Mouse (Mus musculus): ENCODE data around the gene D430042O09Rik. TPM values are rescaled to one million over a fixed set of nuclear protein-coding genes. Genes with fewer than 3 reads are reported as not detected.

The D430042O09Rik gene
- polyA plus RNA-seq, 1 experiment from 2014 or later: 9.0 TPM

- no peaks in the 10 kb centered on the region for H3K9me3 ChIP-seq (ENCODE audit: control insufficient read depth, low read length)
- H3K9ac ChIP-seq (ENCODE audit: low read depth, low read length): no peak overlapping the region
- DNase-seq (ENCODE audit: low spot score) (peak; percentile 75), ATAC-seq (ENCODE audit: low read depth) (peak; percentile 75)
- no peak overlapping the region for H3K4me2 ChIP-seq (ENCODE audit: low read depth, low read length)
- H3K27ac ChIP-seq (replicated peaks; ENCODE audit: low read depth, low read length): no peak overlapping the region
- peaks cover 3% of the 10 kb centered on the region; the same call in 1 of the 2 replicates for H3K4me1 ChIP-seq (ENCODE audit: control insufficient read depth, insufficient read depth, low read length)
- no peaks in the 10 kb centered on the region for H3K27me3 ChIP-seq (replicated peaks; ENCODE audit: control insufficient read depth, insufficient read depth, low read length)
- 39% methylated on average over 7 of the region's 7 CpGs for WGBS
- no peak overlapping the region for H3K4me3 ChIP-seq (ENCODE audit: low read depth, low read length)
- H3K36me3 ChIP-seq (ENCODE audit: control insufficient read depth, insufficient read depth, low read length): no peaks in the 10 kb centered on the region
Observed at GRCm38 (mm10) chr7:125899036-125899435, 191.3 kb downstream of the D430042O09Rik start.

GRCm38 (mm10) chr7:125899916-125900315 lies 192.2 kb downstream of the D430042O09Rik start:
- Histone ChIP-seq H3K9ac (ENCODE audit: low read depth, low read length) (no peak overlapping the region), H3K4me1 (ENCODE audit: control insufficient read depth, insufficient read depth, low read length) (peaks cover 3% of the 10 kb centered on the region; the same call in 1 of the 2 replicates), H3K4me2 (ENCODE audit: low read depth, low read length) (no peak overlapping the region), H3K9me3 (ENCODE audit: control insufficient read depth, low read length) (no peaks in the 10 kb centered on the region), H3K27ac (replicated peaks; ENCODE audit: low read depth, low read length) (no peak overlapping the region), H3K4me3 (ENCODE audit: low read depth, low read length) (no peak overlapping the region), H3K36me3 (ENCODE audit: control insufficient read depth, insufficient read depth, low read length) (no peaks in the 10 kb centered on the region), H3K27me3 (replicated peaks; ENCODE audit: control insufficient read depth, insufficient read depth, low read length) (no peaks in the 10 kb centered on the region)
- WGBS: 80% methylated on average over 2 of the region's 2 CpGs
- DNase-seq (ENCODE audit: low spot score) (no peak), ATAC-seq (ENCODE audit: low read depth) (no peak)

GRCm38 (mm10) chr7:125900386-125901161 lies 192.9 kb downstream of the D430042O09Rik start:
- 52% methylated on average over 12 of the region's 13 CpGs for WGBS
- Histone ChIP-seq H3K36me3 (ENCODE audit: control insufficient read depth, insufficient read depth, low read length) (no peaks in the 10 kb centered on the region), H3K27ac (replicated peaks; ENCODE audit: low read depth, low read length) (no peak overlapping the region), H3K27me3 (replicated peaks; ENCODE audit: control insufficient read depth, insufficient read depth, low read length) (no peaks in the 10 kb centered on the region), H3K9ac (ENCODE audit: low read depth, low read length) (no peak overlapping the region), H3K4me3 (ENCODE audit: low read depth, low read length) (no peak overlapping the region), H3K4me1 (ENCODE audit: control insufficient read depth, insufficient read depth, low read length) (peaks cover 3% of the 10 kb centered on the region; the same call in 1 of the 2 replicates), H3K9me3 (ENCODE audit: control insufficient read depth, low read length) (no peaks in the 10 kb centered on the region), H3K4me2 (ENCODE audit: low read depth, low read length) (no peak overlapping the region)
- DNase-seq (ENCODE audit: low spot score) (peak; percentile 16), ATAC-seq (ENCODE audit: low read depth) (no peak)

- DNase-seq (ENCODE audit: low spot score): no peak
- Histone ChIP-seq H3K36me3 (ENCODE audit: control insufficient read depth, insufficient read depth, low read length) (no peaks in the 10 kb centered on the region), H3K27me3 (replicated peaks; ENCODE audit: control insufficient read depth, insufficient read depth, low read length) (no peaks in the 10 kb centered on the region), H3K9ac (ENCODE audit: low read depth, low read length) (no peak overlapping the region), H3K4me3 (ENCODE audit: low read depth, low read length) (no peak overlapping the region), H3K27ac (replicated peaks; ENCODE audit: low read depth, low read length) (no peak overlapping the region), H3K4me2 (ENCODE audit: low read depth, low read length) (no peak overlapping the region), H3K4me1 (ENCODE audit: control insufficient read depth, insufficient read depth, low read length) (no peaks in the 10 kb centered on the region), H3K9me3 (ENCODE audit: control insufficient read depth, low read length) (no peaks in the 10 kb centered on the region)
- 66% methylated on average over 4 of the region's 5 CpGs for WGBS
- no peak for ATAC-seq (ENCODE audit: low read depth)
Observed at GRCm38 (mm10) chr7:125920801-125921200, 213.1 kb downstream of the D430042O09Rik start.

- WGBS: 72% methylated on average over 5 of the region's 5 CpGs
- Histone ChIP-seq H3K4me3 (ENCODE audit: low read depth, low read length) (no peak overlapping the region), H3K9me3 (ENCODE audit: control insufficient read depth, low read length) (no peaks in the 10 kb centered on the region), H3K36me3 (ENCODE audit: control insufficient read depth, insufficient read depth, low read length) (no peaks in the 10 kb centered on the region), H3K27ac (replicated peaks; ENCODE audit: low read depth, low read length) (no peak overlapping the region), H3K4me1 (ENCODE audit: control insufficient read depth, insufficient read depth, low read length) (no peaks in the 10 kb centered on the region), H3K27me3 (replicated peaks; ENCODE audit: control insufficient read depth, insufficient read depth, low read length) (no peaks in the 10 kb centered on the region), H3K4me2 (ENCODE audit: low read depth, low read length) (no peak overlapping the region), H3K9ac (ENCODE audit: low read depth, low read length) (no peak overlapping the region)
- DNase-seq (ENCODE audit: low spot score) (no peak), ATAC-seq (ENCODE audit: low read depth) (no peak)
Observed at GRCm38 (mm10) chr7:125924044-125924443, 216.4 kb downstream of the D430042O09Rik start.

Other genes starting within 250 kb of the D430042O09Rik start
- gene Nsmce1, start 216.3 kb upstream of the D430042O09Rik start, polyA plus RNA-seq (2014; fragmentation: Nextera tagmentation; extraction: Ambion mirVana): 115 and 116 TPM in 2 replicates
- 10.2 and 11.4 TPM in 2 replicates for gene Il4ra, start 155.8 kb upstream of the D430042O09Rik start, polyA plus RNA-seq (2014; fragmentation: Nextera tagmentation; extraction: Ambion mirVana)
- gene Il21r, start 104.5 kb upstream of the D430042O09Rik start, polyA plus RNA-seq (2014; fragmentation: Nextera tagmentation; extraction: Ambion mirVana): 0.26 and 0.46 TPM in 2 replicates
- gene Gtf3c1, start 108 bp upstream of the D430042O09Rik start, polyA plus RNA-seq (2014; fragmentation: Nextera tagmentation; extraction: Ambion mirVana): 26.0 and 29.8 TPM in 2 replicates